ENCODE assay signal across 8 mouse cellular contexts in genomic region chr15:82274593-82274926, GRCm38 (mm10). TPM values are rescaled to one million over a fixed set of nuclear protein-coding genes. Genes with fewer than 3 reads are reported as not detected.
DNase-seq lines count a peak whose midpoint lies in the region; ATAC-seq and TF ChIP-seq lines count a peak whose summit lies in the region.

Gene Sept3, plus strand, starts transcription at chr15:82274893.

- WGBS in liver, embryonic 11.5 days = 27% methylated on average over 6 of the region's 6 CpGs

- DNase-seq in gastrocnemius, adult 2 months = no peak
- no peak for DNase-seq in gastrocnemius, adult 8-10 months (ENCODE audit: low spot score in 2 of 2)
- no peak for DNase-seq in testis, postnatal 14 days (ENCODE audit: low spot score)
- no peak for DNase-seq in liver, embryonic 11.5 days (ENCODE audit: low spot score)
- DNase-seq in urinary bladder, postnatal 10 days (ENCODE audit: low spot score) = no peak
- no peak for DNase-seq in adipocyte (ENCODE audit: low spot score)
- no peak for DNase-seq in frontal cortex, postnatal 14 days (ENCODE audit: low spot score in 2 of 2)

- TF ChIP-seq CTCF in gastrocnemius, adult 2 months (IDR thresholded peaks at IDR 0.05) = no peak
- TF ChIP-seq CTCF in testis, adult 2 months (IDR thresholded peaks at IDR 0.05; ENCODE audit: control insufficient read depth, insufficient read depth, insufficient replicate concordance, low read depth, low read length) = no peak

- no peaks in the 10 kb centered on the region for H3K9me3 ChIP-seq in liver, embryonic 11.5 days (ENCODE audit: control insufficient read depth, low read length)

- no peak for TF ChIP-seq POLR2A in testis, adult 2 months (IDR thresholded peaks at IDR 0.05; ENCODE audit: control insufficient read depth, low read depth, low read length)

- H3K4me3 ChIP-seq in gastrocnemius, adult 2 months = peak within 1 kb of the TSS; percentile 64
- peak within 1 kb of the TSS; percentile 76 for H3K4me3 ChIP-seq in testis, adult 2 months (ENCODE audit: control insufficient read depth, low read depth, low read length)
- peak within 1 kb of the TSS; percentile 57 for H3K4me3 ChIP-seq in liver, embryonic 11.5 days (ENCODE audit: low read depth, low read length)

- H3K36me3 ChIP-seq in testis, adult 2 months (ENCODE audit: control insufficient read depth, insufficient read depth, low read length) = no peaks in the 10 kb centered on the region
- no peaks in the 10 kb centered on the region for H3K36me3 ChIP-seq in liver, embryonic 11.5 days (ENCODE audit: control insufficient read depth, insufficient read depth, low read length)

- no peaks in the 10 kb centered on the region for H3K27me3 ChIP-seq in testis, adult 2 months (ENCODE audit: control insufficient read depth, insufficient read depth, low read length)
- H3K27me3 ChIP-seq in liver, embryonic 11.5 days (replicated peaks; ENCODE audit: control insufficient read depth, insufficient read depth, low read length) = peaks cover 55% of the 10 kb centered on the region

- peak within 1 kb of the TSS; percentile 52 for H3K9ac ChIP-seq in liver, embryonic 11.5 days (ENCODE audit: low read depth, low read length)

- no peak for ATAC-seq in liver, embryonic 11.5 days (replicated peaks; ENCODE audit: low FRiP score)

- intact Hi-C loops in gastrocnemius, adult 2 months (cut with DNase I) = no loop called here

- H3K27ac ChIP-seq in gastrocnemius, adult 2 months = no peak within 1 kb of the TSS
- H3K27ac ChIP-seq in testis, adult 2 months (ENCODE audit: control insufficient read depth, insufficient read depth, low read depth, low read length) = no peak within 1 kb of the TSS
- no peak within 1 kb of the TSS for H3K27ac ChIP-seq in liver, embryonic 11.5 days (ENCODE audit: low read depth, low read length)

- peak within 1 kb of the TSS; percentile 79 for H3K4me2 ChIP-seq in liver, embryonic 11.5 days

- H3K4me1 ChIP-seq in testis, adult 2 months (ENCODE audit: control insufficient read depth, insufficient read depth, low read length) = peaks cover 12% of the 10 kb centered on the region
- peaks cover 7% of the 10 kb centered on the region; the same call in 1 of the 2 replicates for H3K4me1 ChIP-seq in liver, embryonic 11.5 days (replicated peaks; ENCODE audit: control insufficient read depth, insufficient read depth, low read length)

RNA-seq across cellular contexts. Expression of gene Sept3, which starts in this region (rescaled TPM):
- under 1 TPM; 0.41 to 0.45 TPM for total RNA-seq in gastrocnemius, adult 2 months (2021)
- under 1 TPM; 0.10 to 0.63 (median 0.38) TPM for total RNA-seq in gastrocnemius, adult 8-10 months (2022)
- polyA plus RNA-seq in testis, adult 2 months (2012; rRNA removed) = 12.1 and 14.0 TPM in 2 replicates
- polyA plus RNA-seq in liver, embryonic 11.5 days (2014; fragmentation: Nextera tagmentation; extraction: Ambion mirVana) = 7.1 and 7.4 TPM in 2 replicates
